Mouse (Mus musculus) cortical plate, adult 2 months (tissue): ENCODE measurements around the gene Prnp.

Experiments used
- CTCF ChIP-seq: fragments of 200-500 bp; IDR thresholded peaks from 2 replicates; pipeline ENCODE4 v1.5.1; 2011; ENCODE audit warnings: mild to moderate bottlenecking, control low read depth, low read length; ENCODE audit not compliant: insufficient read depth; ENCODE audit errors: extremely low read depth
- POLR2A ChIP-seq: fragments of 200-500 bp; IDR thresholded peaks from 2 replicates; pipeline ENCODE4 v1.6.1; 2011; ENCODE audit warnings: mild to moderate bottlenecking, low read length, control low read depth; ENCODE audit not compliant: insufficient read depth; ENCODE audit errors: extremely low read depth

GRCm38 (mm10) chr2:131902867-131903266 lies 6.9 kb upstream of the Prnp start:
- TF ChIP-seq CTCF (no peak), POLR2A (no peak)
